Mouse (Mus musculus) kidney, embryonic 14.5 days (tissue): Measurements from ENCODE around the gene Pcbp4. TPM values are rescaled to one million over a fixed set of nuclear protein-coding genes. Genes with fewer than 3 reads are reported as not detected.

Experiments used
- ATAC-seq: fragments of 200-750 bp; cut with Nextera tagmentation; 2 replicates; pipeline ENCODE4 v1.8.0; 2017; ENCODE audit warnings: moderate number of reproducible peaks, mild to moderate bottlenecking, moderate TSS enrichment, moderate library complexity; ENCODE audit not compliant: low FRiP score, low TSS enrichment
- H3K27ac ChIP-seq: fragments of 300-500 bp; sonication (generic); 2 replicates; pipeline ENCODE4 v1.5.1; 2014; ENCODE audit warnings: low read depth, mild to moderate bottlenecking, low read length, moderate library complexity, mixed read lengths
- H3K27me3 ChIP-seq: fragments of 300-500 bp; sonication (generic); 2 replicates; pipeline ENCODE4 v1.6.1; 2014; ENCODE audit warnings: mild to moderate bottlenecking, low read length; ENCODE audit not compliant: control insufficient read depth, insufficient read depth
- H3K36me3 ChIP-seq: fragments of 300-500 bp; sonication (generic); 2 replicates; pipeline ENCODE4 v1.6.1; 2014; ENCODE audit warnings: low read length, mixed read lengths; ENCODE audit not compliant: control insufficient read depth, insufficient read depth
- H3K4me1 ChIP-seq: fragments of 300-500 bp; sonication (generic); 2 replicates; pipeline ENCODE4 v1.6.1; 2014; ENCODE audit warnings: low read length, mixed read lengths; ENCODE audit not compliant: control insufficient read depth, insufficient read depth
- H3K4me2 ChIP-seq: fragments of 300-500 bp; sonication (generic); replicated peaks from 2 replicates; pipeline ENCODE4 v1.6.1; 2014; ENCODE audit warnings: low read depth, mild to moderate bottlenecking, low read length
- H3K4me3 ChIP-seq: fragments of 300-500 bp; sonication (generic); 2 replicates; pipeline ENCODE4 v1.5.1; 2014; ENCODE audit warnings: mild to moderate bottlenecking, low read length
- H3K9ac ChIP-seq: fragments of 300-500 bp; sonication (generic); 2 replicates; pipeline ENCODE4 v1.6.1; 2014; ENCODE audit warnings: low read depth, mild to moderate bottlenecking, low read length, moderate library complexity
- H3K9me3 ChIP-seq: fragments of 300-500 bp; sonication (generic); 2 replicates; pipeline ENCODE4 v1.6.1; 2016; ENCODE audit warnings: low read length; ENCODE audit not compliant: control insufficient read depth
- WGBS: fragments of 180-500 bp; shearing (Covaris S2); extraction: QIAGEN DNeasy Blood & Tissue Kit; methylation state at CpG from one replicate; pipeline ENCODE4 v1.1.7; 2014; 5-methylcytosine and 5-hydroxymethylcytosine counted together
- polyA plus RNA-seq: library from polyadenylated mRNA; unstranded; fragments of >200 nt; fragmentation: Nextera tagmentation; extraction: Ambion mirVana; gene quantifications from 2 replicates; pipeline ENCODE4 v1.2.1, GENCODE M21; 2014

Gene Pcbp4
- polyA plus RNA-seq, 1 experiment from 2014 or later, result 129 TPM

- Histone ChIP-seq H3K27me3 (no peaks in the 10 kb centered on the region), H3K36me3 (no peaks in the 10 kb centered on the region), H3K4me2 (no peak overlapping the region), H3K9me3 (no peaks in the 10 kb centered on the region), H3K27ac (peak overlapping the region; percentile 51; the same call in 1 of the 2 replicates), H3K4me1 (peaks cover 17% of the 10 kb centered on the region), H3K4me3 (no peak overlapping the region), H3K9ac (no peak overlapping the region)
- WGBS, result 72% methylated on average over 4 of the region's 4 CpGs
- ATAC-seq, result no peak
Measured at GRCm38 (mm10) chr9:106472321-106472720, 19.2 kb downstream of the Pcbp4 start.

DNA sequence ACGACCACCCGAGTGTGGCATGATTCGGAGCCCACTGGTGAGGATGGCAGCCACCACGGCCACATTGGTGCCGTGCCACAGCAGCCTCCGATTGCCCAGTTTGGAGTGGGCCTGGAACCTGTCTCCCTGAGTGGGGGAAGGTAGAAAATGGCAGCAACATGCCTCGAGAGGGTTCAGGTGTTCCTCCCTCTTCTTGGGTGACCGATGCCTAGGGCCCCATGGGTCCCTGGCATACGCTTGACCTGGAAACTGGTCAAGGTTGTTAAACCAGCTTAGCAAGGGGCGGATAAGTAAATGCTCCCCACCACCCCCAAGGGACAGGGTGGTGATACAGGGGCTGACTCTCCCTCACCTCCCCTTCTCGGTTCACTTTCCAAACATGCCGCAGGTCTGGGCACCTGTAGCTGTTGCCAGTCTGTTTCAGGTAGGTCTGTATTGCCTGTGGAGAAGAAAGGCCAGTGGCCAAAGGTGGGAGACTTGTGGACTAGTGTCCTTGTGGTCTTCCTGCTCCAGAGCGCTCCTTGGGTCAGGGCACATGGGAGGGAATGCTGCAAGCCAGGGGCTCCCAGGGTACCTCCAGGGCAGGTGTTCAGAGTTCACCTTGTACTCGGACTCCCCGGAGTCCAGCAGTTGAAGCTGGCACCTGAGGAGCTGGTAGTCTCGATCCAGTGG is 20.1 kb downstream of the Pcbp4 start:
- Histone ChIP-seq H3K4me1 (peaks cover 23% of the 10 kb centered on the region), H3K9me3 (no peaks in the 10 kb centered on the region), H3K27me3 (no peaks in the 10 kb centered on the region), H3K4me3 (no peak overlapping the region), H3K4me2 (no peak overlapping the region), H3K36me3 (no peaks in the 10 kb centered on the region), H3K9ac (no peak overlapping the region), H3K27ac (no peak overlapping the region)
- ATAC-seq, result no peak
- WGBS, result 86% methylated on average over 16 of the region's 16 CpGs

DNA sequence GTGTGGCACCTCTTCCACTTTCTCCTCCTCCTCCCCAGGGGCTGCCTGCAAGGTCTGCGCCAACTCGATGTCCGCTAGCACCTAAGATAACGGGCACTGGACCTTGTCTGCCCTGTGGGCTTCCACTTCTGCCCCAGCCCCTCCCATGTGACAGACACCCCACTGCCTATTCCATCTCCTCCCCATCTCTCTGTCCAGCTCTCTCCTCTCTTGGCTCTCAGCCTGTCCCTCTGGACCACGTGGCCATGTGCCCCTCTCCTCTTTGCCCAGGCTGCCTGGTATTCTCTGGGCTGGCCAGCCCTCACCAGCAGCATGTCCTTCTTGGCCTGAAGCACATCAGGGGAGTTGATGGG is 20.6 kb downstream of the Pcbp4 start:
- 77% methylated on average over 5 of the region's 5 CpGs for WGBS
- H3K4me1 ChIP-seq, result peaks cover 26% of the 10 kb centered on the region

GRCm38 (mm10) chr9:106474456-106474855 is 21.4 kb downstream of the Pcbp4 start:
- no peaks in the 10 kb centered on the region for H3K27me3 ChIP-seq
- H3K9ac ChIP-seq, result no peak overlapping the region
- no peaks in the 10 kb centered on the region for H3K36me3 ChIP-seq
- H3K9me3 ChIP-seq, result no peaks in the 10 kb centered on the region
- peak; percentile 17 for ATAC-seq
- peaks cover 26% of the 10 kb centered on the region for H3K4me1 ChIP-seq
- H3K4me2 ChIP-seq, result no peak overlapping the region
- no peak overlapping the region for H3K4me3 ChIP-seq
- 5% methylated on average over 6 of the region's 6 CpGs for WGBS
- no peak overlapping the region for H3K27ac ChIP-seq

More for the DNA sequence above, 20.6 kb downstream of the Pcbp4 start:
- Histone ChIP-seq H3K27me3 (no peaks in the 10 kb centered on the region), H3K36me3 (no peaks in the 10 kb centered on the region), H3K9ac (no peak overlapping the region), H3K4me3 (no peak overlapping the region), H3K4me2 (no peak overlapping the region), H3K9me3 (no peaks in the 10 kb centered on the region), H3K27ac (no peak overlapping the region)
- no peak for ATAC-seq

DNA sequence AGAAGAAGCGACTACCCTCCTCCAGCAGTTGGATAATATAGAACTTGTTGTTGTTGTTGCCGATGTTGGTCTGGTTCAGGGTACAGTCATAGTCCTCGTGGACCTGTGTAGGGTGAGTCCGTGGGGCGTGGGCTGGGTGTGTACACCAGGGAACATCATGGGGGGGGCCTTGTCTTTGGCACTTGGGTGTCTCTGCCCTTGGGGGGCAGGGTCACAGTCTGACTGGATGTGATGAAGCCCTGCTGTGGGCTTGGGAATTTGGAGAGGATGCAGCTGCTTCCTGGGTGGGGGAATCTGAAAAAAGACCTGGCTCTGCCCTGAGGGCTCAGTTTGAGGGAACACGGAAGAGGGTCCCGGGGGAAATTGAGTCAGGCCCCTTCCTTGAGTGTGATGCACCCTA is 22.0 kb downstream of the Pcbp4 start:
- no peak overlapping the region for H3K27ac ChIP-seq
- no peak overlapping the region for H3K4me3 ChIP-seq
- no peak overlapping the region for H3K9ac ChIP-seq
- peaks cover 26% of the 10 kb centered on the region for H3K4me1 ChIP-seq
- WGBS, result 67% methylated on average over 7 of the region's 7 CpGs
- no peaks in the 10 kb centered on the region; the same call in 1 of the 2 replicates for H3K36me3 ChIP-seq
- no peak overlapping the region for H3K4me2 ChIP-seq
- no peak for ATAC-seq
- no peaks in the 10 kb centered on the region for H3K9me3 ChIP-seq
- no peaks in the 10 kb centered on the region for H3K27me3 ChIP-seq

- Histone ChIP-seq H3K27me3 (no peaks in the 10 kb centered on the region), H3K9ac (peak within 1 kb of the TSS; percentile 47; the same call in 1 of the 2 replicates), H3K36me3 (peaks cover 5% of the 10 kb centered on the region), H3K4me3 (0 out of 2 replicates have a peak within 1 kb of the TSS, but pooled peaks have one; percentile 11), H3K4me2 (peak within 1 kb of the TSS; percentile 32), H3K4me1 (peaks cover 26% of the 10 kb centered on the region), H3K9me3 (no peaks in the 10 kb centered on the region), H3K27ac (peak within 1 kb of the TSS; percentile 67; the same call in 1 of the 2 replicates)
- no peak for ATAC-seq
- 84% methylated on average over 10 of the region's 10 CpGs for WGBS
Measured at GRCm38 (mm10) chr9:106475663-106476001, 22.5 kb downstream of the Pcbp4 start, which contains the start of gene Rrp9. TSS of gene Rrp9 (plus strand) at chr9:106475963.

GRCm38 (mm10) chr9:106476002-106476923 is 23.2 kb downstream of the Pcbp4 start:
- 0 out of 2 replicates have a peak overlapping the region, but pooled peaks have one; percentile 11 for H3K4me3 ChIP-seq
- peak overlapping the region; percentile 32 for H3K4me2 ChIP-seq
- H3K36me3 ChIP-seq, result peaks cover 11% of the 10 kb centered on the region
- ATAC-seq, result peak; percentile 36
- peaks cover 26% of the 10 kb centered on the region for H3K4me1 ChIP-seq
- peak overlapping the region; percentile 47; the same call in 1 of the 2 replicates for H3K9ac ChIP-seq
- H3K9me3 ChIP-seq, result no peaks in the 10 kb centered on the region
- H3K27me3 ChIP-seq, result no peaks in the 10 kb centered on the region
- 30% methylated on average over 16 of the region's 16 CpGs for WGBS
- peak overlapping the region; percentile 67; the same call in 1 of the 2 replicates for H3K27ac ChIP-seq

GRCm38 (mm10) chr9:106476924-106477484 is 23.9 kb downstream of the Pcbp4 start, which contains the start of gene Parp3:
TSS of gene Parp3 (minus strand) at chr9:106476949.
- WGBS, result under 1% methylated on average over 41 of the region's 41 CpGs

More at GRCm38 (mm10) chr9:106476924-106477484, 23.9 kb downstream of the Pcbp4 start, which contains the start of gene Parp3:
- Histone ChIP-seq H3K36me3 (peaks cover 16% of the 10 kb centered on the region), H3K4me2 (peak within 1 kb of the TSS; percentile 79), H3K4me3 (peak within 1 kb of the TSS; percentile 70), H3K4me1 (peaks cover 23% of the 10 kb centered on the region), H3K27me3 (no peaks in the 10 kb centered on the region), H3K27ac (peak within 1 kb of the TSS; percentile 67; the same call in 1 of the 2 replicates), H3K9ac (peak within 1 kb of the TSS; percentile 74), H3K9me3 (no peaks in the 10 kb centered on the region)
- peak; percentile 97 for ATAC-seq
